Mouse (Mus musculus) retina, postnatal 1 day (tissue): Measurements from ENCODE around the gene Piwil4.
"Not testable (repeated sequence)": the region's sequence is repeated elsewhere in the genome, so short reads cannot be mapped to it uniquely, and the experiment has no call there.

Experiments used
- DNase-seq: peaks from one replicate; pipeline ENCODE4 v3.0.0-alpha.2; 2012

The Piwil4 gene

DNA sequence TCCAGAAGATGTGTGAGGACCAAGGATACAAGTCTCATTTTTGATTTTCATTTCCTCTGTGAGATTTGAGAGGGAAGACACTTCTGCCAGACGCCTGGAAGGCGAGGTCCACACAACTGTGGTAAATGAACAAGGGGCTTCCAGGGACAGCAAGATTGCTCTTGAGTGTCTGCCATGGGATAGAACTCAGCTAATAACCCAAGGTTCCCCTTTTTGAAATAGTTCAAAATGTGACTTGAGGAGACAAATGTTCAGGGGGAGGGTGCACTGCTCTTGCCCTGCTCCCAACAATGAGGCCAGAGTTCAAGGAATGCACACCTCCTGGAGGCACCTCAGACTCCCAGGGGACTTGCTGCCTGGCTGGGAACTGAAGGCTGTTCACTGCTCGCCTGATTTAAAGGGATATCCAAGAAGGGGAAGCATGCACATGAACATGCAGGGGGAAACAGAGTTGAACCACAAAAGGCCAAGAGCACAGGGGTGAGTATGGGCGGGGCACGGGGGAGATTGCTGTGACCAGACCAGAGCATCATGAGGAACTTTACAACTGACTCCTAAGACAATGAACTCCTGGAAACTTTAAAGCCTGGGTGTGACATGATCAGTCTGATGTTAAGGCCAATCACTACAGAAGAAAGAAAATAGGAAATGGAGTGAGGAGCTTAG, 15.6 kb downstream of the Piwil4 start:
- no peak for DNase-seq

DNA sequence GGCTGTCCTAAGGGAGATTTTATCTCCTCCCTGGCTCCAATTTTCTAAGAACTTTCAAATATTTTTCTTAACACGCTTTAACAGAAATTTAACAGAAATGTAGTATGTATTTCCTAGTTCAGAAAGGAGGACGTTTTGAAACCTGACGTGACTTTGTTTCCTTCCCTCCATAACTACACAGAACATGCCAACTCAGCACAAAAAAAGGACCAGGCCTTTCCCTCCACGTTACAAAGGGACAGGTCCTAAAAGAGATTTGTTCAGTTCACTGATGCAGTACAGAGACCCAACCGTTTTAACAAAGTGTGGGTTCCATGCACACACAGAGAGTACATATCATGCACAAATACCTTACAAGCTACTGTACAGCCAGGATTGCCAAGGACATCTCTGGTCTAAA, 18.9 kb downstream of the Piwil4 start:
- DNase-seq = no peak

- DNase-seq = no peak
Measured at GRCm38 (mm10) chr9:14720384-14720783, 20.1 kb downstream of the Piwil4 start.

DNA sequence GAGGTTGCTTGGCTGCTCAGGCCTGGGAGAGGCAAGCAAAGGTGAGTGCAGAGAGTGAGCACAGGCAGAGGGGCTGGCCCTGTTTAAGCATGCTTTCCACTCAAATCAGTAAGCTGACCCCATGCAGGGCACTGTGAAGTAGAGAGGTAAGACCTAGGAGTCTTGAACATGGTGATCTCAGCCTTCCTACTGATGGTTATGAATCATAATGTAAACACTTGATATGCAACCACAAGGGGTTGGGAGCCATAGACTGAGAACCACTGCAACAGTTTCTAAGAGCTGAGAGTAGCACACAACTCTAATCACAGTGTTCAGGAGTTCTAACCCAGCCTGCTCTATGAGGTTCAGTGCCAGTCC, 22.2 kb downstream of the Piwil4 start:
- DNase-seq = no peak

GRCm38 (mm10) chr9:14717689-14718331, 22.7 kb downstream of the Piwil4 start:
- DNase-seq = no peak

- DNase-seq = no peak
Measured at GRCm38 (mm10) chr9:14715258-14715657, 25.3 kb downstream of the Piwil4 start.

- no peak for DNase-seq
Measured at GRCm38 (mm10) chr9:14710910-14711309, 29.6 kb downstream of the Piwil4 start.

GRCm38 (mm10) chr9:14705321-14706162, 35.0 kb downstream of the Piwil4 start:
- DNase-seq = no peak

DNA sequence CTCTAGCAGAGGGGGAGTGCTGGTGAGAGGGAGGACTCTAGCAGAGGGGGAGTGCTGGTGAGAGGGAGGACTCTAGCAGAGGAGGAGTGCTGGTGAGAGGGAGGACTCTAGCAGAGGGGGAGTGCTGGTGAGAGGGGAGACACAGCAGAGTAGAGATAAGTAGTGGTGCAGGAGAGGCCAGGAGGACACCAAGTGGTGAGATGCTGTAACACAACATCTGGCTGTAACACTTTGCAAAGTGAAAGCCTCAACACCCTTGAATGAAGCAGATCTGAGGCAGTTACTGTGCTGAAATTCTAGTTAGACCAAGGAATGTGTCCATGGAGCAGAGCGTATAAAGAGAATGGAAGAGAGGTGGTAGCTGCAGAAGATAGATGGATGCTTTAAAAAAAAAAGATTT, 39.7 kb downstream of the Piwil4 start:
- not testable (repeated sequence) for DNase-seq

- no peak for DNase-seq
Measured at GRCm38 (mm10) chr9:14699288-14699640, 41.3 kb downstream of the Piwil4 start.

DNA sequence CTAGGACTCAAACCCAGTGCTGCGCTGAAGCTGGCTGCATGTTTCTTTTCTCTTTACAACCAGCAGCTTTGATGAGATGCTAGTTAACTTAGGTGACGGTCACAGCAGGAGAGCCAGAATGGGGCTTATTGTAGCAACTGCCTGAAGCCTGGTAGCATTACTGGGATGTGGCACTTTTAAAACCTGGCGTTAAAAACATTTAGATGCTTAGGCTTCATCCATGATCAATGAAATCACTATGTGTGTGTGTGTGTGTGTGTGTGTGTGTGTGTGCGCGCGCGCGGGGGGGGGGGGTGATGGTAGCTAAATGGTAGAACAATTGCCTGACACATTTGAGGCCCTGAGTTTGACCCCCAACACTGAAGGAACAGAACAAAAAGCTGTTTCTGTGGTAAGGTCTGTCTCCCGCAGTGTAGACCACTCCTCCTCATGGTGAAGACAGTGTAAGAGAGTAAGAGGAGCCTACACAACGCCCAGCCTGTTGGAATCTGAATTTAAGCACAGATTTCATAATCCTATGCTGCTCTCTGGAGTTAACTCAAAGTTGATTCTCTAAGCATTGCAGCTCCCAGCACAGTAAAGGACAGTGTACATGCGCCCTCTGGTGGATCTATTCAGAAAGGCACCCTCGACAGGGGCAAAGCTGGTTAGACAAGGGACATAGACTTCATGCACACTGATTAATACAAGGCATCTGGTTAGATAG, 41.8 kb downstream of the Piwil4 start:
- peak; percentile 90 for DNase-seq

DNA sequence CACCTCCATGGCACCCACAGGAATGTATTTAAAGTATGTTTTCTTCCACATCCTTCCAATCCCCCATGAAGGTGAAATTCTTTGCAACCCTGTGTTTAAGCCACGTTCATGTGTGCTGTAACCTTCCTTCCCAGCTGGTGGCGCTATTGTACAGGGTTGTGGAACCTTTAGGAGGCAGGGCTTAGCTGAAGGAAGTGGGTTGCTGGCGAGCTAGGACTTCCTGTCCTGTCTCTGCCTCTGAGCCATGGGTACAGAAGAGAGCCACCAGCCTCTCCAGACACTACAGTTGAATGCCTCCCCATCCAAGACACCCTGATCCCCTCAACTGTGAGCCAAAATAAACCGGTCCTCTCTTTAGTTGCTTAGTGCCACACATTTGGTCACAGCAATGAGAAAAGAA, 42.6 kb downstream of the Piwil4 start:
- DNase-seq = peak; percentile 33

- no peak for DNase-seq
Measured at GRCm38 (mm10) chr9:14689376-14690108, 51.0 kb downstream of the Piwil4 start.

DNA sequence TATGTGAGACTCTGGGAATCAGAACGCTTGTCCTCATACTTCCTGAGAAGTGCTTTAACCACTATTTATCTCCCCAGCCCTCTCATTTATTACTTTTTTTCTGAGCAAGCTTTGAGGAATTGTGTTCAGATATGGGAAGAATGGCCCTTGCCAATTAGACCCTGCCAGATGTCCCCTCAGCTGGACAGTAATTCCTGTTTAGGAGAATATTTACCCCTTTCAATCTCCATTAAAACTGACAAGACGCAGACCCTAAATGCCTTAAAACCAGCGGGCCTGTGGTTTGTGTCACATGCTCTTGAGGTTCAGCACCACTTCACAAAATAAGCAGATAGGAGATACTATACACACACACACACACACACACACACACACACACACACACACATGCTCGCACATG, 56.2 kb downstream of the Piwil4 start:
- DNase-seq = no peak

DNA sequence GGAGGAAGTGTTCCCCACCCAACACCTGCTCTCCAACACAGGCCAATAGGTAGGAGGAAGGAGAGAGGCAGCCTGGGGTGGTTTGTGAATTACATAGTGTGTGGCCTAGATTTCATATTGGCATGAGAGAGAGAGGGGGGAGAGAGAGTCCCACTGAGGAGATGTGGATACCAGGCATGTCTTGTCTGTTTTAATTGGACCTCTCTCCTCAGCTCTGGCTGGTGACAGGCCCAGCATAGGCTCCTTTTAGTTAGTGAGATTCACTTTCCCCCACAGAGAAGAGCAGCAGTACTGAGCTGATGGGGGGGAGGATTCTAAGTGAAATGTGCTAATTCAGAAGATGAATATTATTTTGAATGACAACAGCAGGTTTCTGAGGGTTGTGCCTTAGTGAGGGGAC, 57.8 kb downstream of the Piwil4 start:
- DNase-seq = no peak

GRCm38 (mm10) chr9:14680584-14680983, 59.9 kb downstream of the Piwil4 start:
- DNase-seq = no peak

GRCm38 (mm10) chr9:14675707-14676691, 64.5 kb downstream of the Piwil4 start:
- DNase-seq = no peak

DNA sequence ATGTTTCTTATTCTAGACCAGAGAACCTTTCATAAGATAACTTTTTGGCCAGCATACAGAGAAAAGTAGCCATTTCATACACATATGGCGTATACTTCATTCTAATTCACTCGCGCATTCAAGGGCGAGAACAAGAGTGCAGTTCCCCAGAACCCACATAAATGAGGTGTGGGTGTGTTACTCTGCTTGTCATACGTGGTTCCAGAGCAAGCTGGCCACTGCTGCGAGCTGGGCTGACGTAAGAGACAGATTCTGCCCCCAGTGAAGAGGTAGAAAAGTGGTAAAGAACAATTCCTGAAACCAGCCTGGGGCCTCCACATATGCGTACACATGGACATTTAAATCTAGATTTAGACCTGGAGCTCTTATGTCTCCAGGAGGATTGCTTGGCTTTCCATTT, 66.0 kb downstream of the Piwil4 start:
- DNase-seq = no peak

GRCm38 (mm10) chr9:14673109-14673508, 67.4 kb downstream of the Piwil4 start:
- no peak for DNase-seq

- DNase-seq = not testable (repeated sequence)
Measured at GRCm38 (mm10) chr9:14671965-14672364, 68.6 kb downstream of the Piwil4 start.

GRCm38 (mm10) chr9:14668382-14668781, 72.2 kb downstream of the Piwil4 start:
- DNase-seq = no peak
